Mouse (Mus musculus) C2C12 (cell line): ENCODE measurements around the gene Dock2. TPM values are rescaled to one million over a fixed set of nuclear protein-coding genes. Genes with fewer than 3 reads are reported as not detected.
"Not testable (repeated sequence)": the region's sequence is repeated elsewhere in the genome, so short reads cannot be mapped to it uniquely, and the experiment has no call there.

ENCODE experiments used
- H3K27me3 ChIP-seq: one replicate; pipeline ENCODE4 v1.6.1; 2011; ENCODE audit not compliant: control insufficient read depth, insufficient read depth, insufficient read length
- H3K36me3 ChIP-seq: one replicate; pipeline ENCODE4 v1.6.1; 2011; ENCODE audit not compliant: control insufficient read depth, insufficient read depth
- H3K4me3 ChIP-seq: one replicate; pipeline ENCODE4 v1.5.1; 2011; ENCODE audit warnings: mild to moderate bottlenecking, control low read depth; ENCODE audit not compliant: poor library complexity, insufficient read depth, severe bottlenecking
- H3K79me2 ChIP-seq: one replicate; pipeline ENCODE4 v1.6.1; 2011; ENCODE audit not compliant: control insufficient read depth, insufficient read depth
- H3K79me3 ChIP-seq: one replicate; pipeline ENCODE4 v1.6.1; 2011; ENCODE audit warnings: low read depth, control low read depth
- H3ac ChIP-seq: one replicate; pipeline ENCODE3; 2011; ENCODE audit warnings: low read depth; ENCODE audit not compliant: control insufficient read depth, insufficient read length
- CEBPB ChIP-seq: IDR thresholded peaks from one replicate; pipeline ENCODE4 v1.6.1; 2011; ENCODE audit warnings: low read depth, mild to moderate bottlenecking, control low read depth, moderate library complexity
- CTCF ChIP-seq: IDR thresholded peaks from one replicate; pipeline ENCODE4 v1.5.1; 2011; ENCODE audit not compliant: control insufficient read depth, insufficient read depth, insufficient read length
- FOSL1 ChIP-seq: IDR thresholded peaks from one replicate; pipeline ENCODE4 v1.8.0; 2011; ENCODE audit warnings: mild to moderate bottlenecking, low read length; ENCODE audit not compliant: poor library complexity, insufficient read depth, severe bottlenecking
- MAX ChIP-seq: IDR thresholded peaks from one replicate; pipeline ENCODE4 v1.6.1; 2011; ENCODE audit warnings: mild to moderate bottlenecking, control low read depth
- MYOD1 ChIP-seq: IDR thresholded peaks from one replicate; pipeline ENCODE4 v1.6.1; 2011; ENCODE audit warnings: low read depth; ENCODE audit not compliant: control insufficient read depth, insufficient read length
- MYOG ChIP-seq: IDR thresholded peaks from one replicate; pipeline ENCODE4 v1.6.1; 2011; ENCODE audit not compliant: control insufficient read depth, insufficient read length; ENCODE audit errors: extremely low read depth
- USF1 ChIP-seq: IDR thresholded peaks from one replicate; pipeline ENCODE4 v1.6.1; 2011; ENCODE audit warnings: low read depth, mild to moderate bottlenecking, control low read depth, moderate library complexity
- polyA plus RNA-seq: library from polyadenylated mRNA; unstranded; fragments of >200 nt; fragmentation: generic; extraction: Trizol; gene quantifications from one replicate; pipeline ENCODE4 v1.2.1, GENCODE M21; 2012; ENCODE audit warnings: missing spikeins

The Dock2 gene
- polyA plus RNA-seq, 1 experiment = 0.01 TPM

GRCm38 (mm10) chr11:34814319-34814718, 30.6 kb upstream of the Dock2 start:
- Histone ChIP-seq H3ac (no peak overlapping the region), H3K4me3 (no peak overlapping the region), H3K79me2 (no peaks in the 10 kb centered on the region), H3K27me3 (no peaks in the 10 kb centered on the region), H3K79me3 (no peaks in the 10 kb centered on the region), H3K36me3 (peaks cover 83% of the 10 kb centered on the region)
- TF ChIP-seq CEBPB (no peak), MAX (no peak)

GRCm38 (mm10) chr11:34805026-34805425, 21.3 kb upstream of the Dock2 start:
- not testable (repeated sequence) for H3ac ChIP-seq, H3K27me3 ChIP-seq, H3K4me3 ChIP-seq, H3K79me2 ChIP-seq, H3K79me3 ChIP-seq
- H3K36me3 ChIP-seq = peaks cover 16% of the 10 kb centered on the region

- H3ac ChIP-seq, H3K79me2 ChIP-seq, H3K27me3 ChIP-seq, H3K79me3 ChIP-seq, H3K4me3 ChIP-seq, H3K36me3 ChIP-seq: not testable (repeated sequence)
Measured at GRCm38 (mm10) chr11:34798066-34798465, 14.4 kb upstream of the Dock2 start.

- no peaks in the 10 kb centered on the region for H3K79me2 ChIP-seq
- H3K4me3 ChIP-seq = no peak overlapping the region
- no peaks in the 10 kb centered on the region for H3K79me3 ChIP-seq
- H3K36me3 ChIP-seq = no peaks in the 10 kb centered on the region
- peaks cover 3% of the 10 kb centered on the region for H3K27me3 ChIP-seq
- no peak for TF ChIP-seq MYOG
- TF ChIP-seq MAX = no peak
- H3ac ChIP-seq = no peak overlapping the region
Measured at GRCm38 (mm10) chr11:34796097-34796496, 12.4 kb upstream of the Dock2 start.

DNA sequence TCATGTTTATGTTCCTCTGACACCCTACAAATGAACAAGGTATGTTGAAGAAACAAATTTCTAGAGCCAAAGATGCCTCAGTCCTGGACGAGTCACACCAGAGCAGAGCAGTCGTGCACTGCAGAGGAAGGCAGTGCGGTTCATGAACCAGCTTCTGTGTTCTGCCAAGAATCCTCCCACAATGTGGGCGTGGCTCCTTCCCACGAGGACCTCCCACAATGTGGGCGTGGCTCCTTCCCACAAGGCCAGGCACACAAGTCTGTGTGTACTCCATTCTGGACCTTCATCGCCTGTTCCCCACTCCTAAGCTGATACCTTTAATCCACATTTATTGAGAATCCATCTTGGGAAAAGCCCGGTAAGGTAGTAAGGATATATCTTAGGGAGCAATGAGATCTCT, 8.2 kb upstream of the Dock2 start:
- TF ChIP-seq FOSL1 (no peak), MYOG (no peak), CTCF (no peak)
- H3K27me3 ChIP-seq = peaks cover 3% of the 10 kb centered on the region

GRCm38 (mm10) chr11:34784864-34785263, 1.2 kb upstream of the Dock2 start:
- Histone ChIP-seq H3K79me3 (no peaks in the 10 kb centered on the region), H3K4me3 (no peak overlapping the region)
- no peak for TF ChIP-seq CTCF
- no peak for TF ChIP-seq CEBPB
- no peak for TF ChIP-seq MYOD1
- no peak for TF ChIP-seq MAX
- TF ChIP-seq MYOG = no peak
- no peak for TF ChIP-seq USF1
- no peak for TF ChIP-seq FOSL1

More for the DNA sequence above, 8.2 kb upstream of the Dock2 start:
- no peaks in the 10 kb centered on the region for H3K79me3 ChIP-seq
- H3K36me3 ChIP-seq = no peaks in the 10 kb centered on the region
- no peaks in the 10 kb centered on the region for H3K79me2 ChIP-seq
- no peak overlapping the region for H3ac ChIP-seq
- no peak overlapping the region for H3K4me3 ChIP-seq

GRCm38 (mm10) chr11:34782516-34783430, 919 bp downstream of the Dock2 start:
- Histone ChIP-seq H3ac (no peak overlapping the region), H3K36me3 (no peaks in the 10 kb centered on the region), H3K4me3 (no peak overlapping the region), H3K27me3 (no peaks in the 10 kb centered on the region), H3K79me3 (no peaks in the 10 kb centered on the region), H3K79me2 (no peaks in the 10 kb centered on the region)
- TF ChIP-seq FOSL1 = no peak
- no peak for TF ChIP-seq MYOD1
- TF ChIP-seq CEBPB = no peak
- TF ChIP-seq MAX = no peak
- TF ChIP-seq MYOG = no peak
- no peak for TF ChIP-seq CTCF
- TF ChIP-seq USF1 = no peak

More at GRCm38 (mm10) chr11:34784864-34785263, 1.2 kb upstream of the Dock2 start:
- H3K27me3 ChIP-seq = no peaks in the 10 kb centered on the region
- H3K79me2 ChIP-seq = no peaks in the 10 kb centered on the region
- H3ac ChIP-seq = no peak overlapping the region
- H3K36me3 ChIP-seq = no peaks in the 10 kb centered on the region
